Mouse (Mus musculus): Measurements from ENCODE around the gene Pik3r6. TPM values are rescaled to one million over a fixed set of nuclear protein-coding genes. Genes with fewer than 3 reads are reported as not detected.

Gene Pik3r6
- total RNA-seq, 2 experiments from 2014 or later: 4.7 to 5.0 TPM

- DNase-seq (ENCODE audit: low spot score in 2 of 2): no peak
These were observed 16.7 kb upstream of the Pik3r6 start for GRCm38 (mm10) chr11:68486093-68486492.

- no peak for DNase-seq (ENCODE audit: low spot score in 2 of 2)
These were observed 15.1 kb upstream of the Pik3r6 start for GRCm38 (mm10) chr11:68487720-68488119.

DNA sequence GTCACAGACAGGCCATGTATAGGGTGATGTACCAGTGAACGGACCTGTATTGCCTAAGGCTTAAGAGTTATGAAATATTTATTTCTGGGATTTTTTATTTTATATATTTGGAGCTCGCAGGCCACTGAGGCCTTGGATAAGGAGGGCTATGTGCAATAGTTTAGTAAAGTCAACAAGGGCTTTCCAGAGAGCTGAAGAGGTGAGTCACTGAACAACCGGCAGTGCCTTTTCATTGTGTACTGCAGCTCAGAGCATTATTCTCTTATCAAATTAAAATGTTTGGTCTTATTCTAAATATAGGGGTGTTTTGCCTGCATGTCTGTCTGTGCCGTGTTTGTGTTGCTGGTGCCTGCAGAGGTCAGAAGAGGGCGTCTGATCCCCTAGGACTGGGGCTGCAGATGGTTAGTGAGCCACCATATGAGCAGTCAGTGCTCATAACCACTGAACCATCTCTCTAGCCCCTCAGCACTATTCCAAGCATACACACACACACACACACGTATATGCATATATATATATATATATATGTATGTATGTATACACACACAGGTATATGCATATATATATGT, 14.5 kb upstream of the Pik3r6 start:
- DNase-seq (ENCODE audit: low spot score in 2 of 2): no peak

GRCm38 (mm10) chr11:68489236-68489635, 13.6 kb upstream of the Pik3r6 start:
- no peak for DNase-seq (ENCODE audit: low spot score in 2 of 2)

DNA sequence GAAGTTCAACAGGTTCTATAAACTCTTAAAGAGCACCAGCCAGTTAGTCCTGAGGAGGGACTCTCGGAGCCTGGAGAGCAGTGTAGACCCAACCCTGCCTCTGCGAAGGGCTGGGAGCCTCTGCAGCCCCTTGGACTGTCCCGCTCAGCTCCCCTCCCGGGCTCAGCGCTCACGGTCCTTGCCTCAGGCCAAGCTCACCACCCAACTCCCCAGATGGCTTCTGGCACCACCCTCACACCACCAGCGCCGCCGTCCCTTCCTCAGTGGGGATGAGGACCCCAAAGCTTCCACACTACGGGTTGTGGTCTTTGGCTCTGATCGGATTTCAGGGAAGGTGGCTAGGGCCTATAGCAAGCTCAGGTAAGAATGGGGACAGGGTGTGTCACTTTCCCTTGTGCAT, 10.2 kb upstream of the Pik3r6 start:
- DNase-seq (ENCODE audit: low spot score in 2 of 2): no peak

DNA sequence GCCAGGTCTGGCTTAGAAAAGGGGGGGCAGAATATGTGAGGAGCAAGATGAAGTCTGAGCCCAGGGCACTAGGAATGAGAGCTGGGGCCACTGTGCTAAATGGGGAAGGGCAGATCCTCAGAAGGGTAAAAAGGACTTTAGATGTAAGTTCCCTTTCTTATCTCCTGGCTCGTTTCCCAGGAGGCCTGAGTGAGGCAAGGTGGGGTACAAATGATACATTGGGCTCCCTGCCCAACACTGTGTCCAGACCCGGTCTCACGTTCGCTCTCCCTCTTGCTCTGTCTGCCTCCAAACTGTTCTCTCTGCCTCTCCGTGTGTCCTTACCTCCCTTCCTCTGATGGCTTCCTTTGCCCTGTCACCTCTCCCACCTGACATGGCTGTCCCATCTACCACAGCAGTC, 9.1 kb upstream of the Pik3r6 start:
- DNase-seq (ENCODE audit: low spot score in 2 of 2): no peak

DNA sequence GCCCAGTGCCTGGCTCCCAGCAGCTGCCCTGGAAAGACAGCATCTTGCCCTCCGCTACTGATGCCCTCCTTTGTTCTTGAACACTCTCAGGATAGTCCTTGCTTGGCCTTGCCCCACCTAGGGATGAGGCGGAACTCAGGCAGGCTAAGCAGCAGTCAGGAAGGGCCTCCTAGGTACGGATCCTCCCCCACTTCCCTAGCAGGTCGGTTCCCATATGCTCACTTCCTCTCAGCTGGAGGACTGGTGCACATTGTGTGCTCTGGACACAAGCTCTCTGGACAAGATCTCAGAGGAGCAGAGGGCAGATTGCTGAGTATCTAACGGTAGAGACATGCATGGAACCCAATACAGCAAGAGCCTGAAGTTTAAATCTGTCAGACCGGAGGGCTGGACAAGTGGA, 5.7 kb upstream of the Pik3r6 start:
- DNase-seq (ENCODE audit: low spot score in 2 of 2): no peak

DNA sequence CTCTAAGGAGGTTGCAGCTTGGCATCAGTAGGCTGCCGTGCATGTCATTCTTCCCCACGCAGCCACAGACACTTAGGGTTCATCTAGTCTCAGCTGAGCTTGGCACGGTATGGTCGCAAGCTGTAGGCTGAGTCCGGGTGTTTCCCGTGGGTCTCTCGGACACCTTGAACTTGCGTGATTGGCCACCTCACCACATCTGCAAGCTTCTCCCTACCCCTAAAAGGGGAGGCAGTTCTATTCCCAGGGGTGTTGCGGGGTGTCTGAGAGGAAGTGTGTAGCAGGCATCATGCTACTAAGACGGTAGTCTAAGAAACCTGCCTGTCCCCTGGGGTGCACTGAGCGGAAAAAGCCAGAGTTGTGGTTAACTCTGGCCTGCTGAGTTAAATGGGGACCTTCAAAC, 4.3 kb upstream of the Pik3r6 start:
- DNase-seq (ENCODE audit: low spot score in 2 of 2): no peak

DNA sequence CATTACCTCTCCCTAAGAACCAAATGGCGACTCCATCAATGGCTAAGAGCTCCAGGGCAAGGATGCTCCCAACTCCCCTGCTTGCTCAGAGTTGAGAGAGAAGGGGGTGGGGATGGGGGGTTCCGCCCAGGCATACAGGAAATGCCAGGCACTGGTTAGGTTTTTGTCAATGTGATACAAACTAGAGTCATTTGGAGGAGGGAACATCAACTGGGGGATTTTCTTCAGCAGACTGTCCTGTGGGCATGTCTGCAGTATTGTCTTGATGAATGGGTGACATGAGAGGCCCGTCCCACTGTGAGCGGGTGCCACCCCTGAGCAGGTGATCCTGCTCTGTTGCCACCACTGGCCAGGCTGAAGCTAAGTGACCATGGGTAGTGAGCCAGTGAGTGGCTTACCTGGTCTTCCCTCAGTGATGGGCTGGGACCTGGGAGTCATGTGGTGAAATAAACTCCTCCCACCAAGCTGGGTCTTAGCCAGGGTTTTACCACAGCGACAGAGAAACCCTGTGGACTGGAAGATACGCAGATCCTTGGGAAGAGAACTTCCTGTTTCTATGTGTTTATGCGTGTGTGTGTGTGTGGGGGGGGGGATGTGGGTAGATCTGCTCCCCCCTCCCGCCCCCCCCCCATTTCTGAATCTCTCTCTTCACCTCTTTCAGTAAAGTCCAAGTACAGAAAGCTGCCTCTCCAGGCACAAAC, 3.7 kb upstream of the Pik3r6 start:
- DNase-seq (ENCODE audit: low spot score in 2 of 2): no peak

GRCm38 (mm10) chr11:68500949-68501350, 1.9 kb upstream of the Pik3r6 start:
- DNase-seq (ENCODE audit: low spot score in 2 of 2): no peak

GRCm38 (mm10) chr11:68502408-68502807, 411 bp upstream of the Pik3r6 start:
- no peak for DNase-seq (ENCODE audit: low spot score in 2 of 2)

GRCm38 (mm10) chr11:68504913-68505312, 2.1 kb downstream of the Pik3r6 start:
- no peak for DNase-seq (ENCODE audit: low spot score in 2 of 2)

DNA sequence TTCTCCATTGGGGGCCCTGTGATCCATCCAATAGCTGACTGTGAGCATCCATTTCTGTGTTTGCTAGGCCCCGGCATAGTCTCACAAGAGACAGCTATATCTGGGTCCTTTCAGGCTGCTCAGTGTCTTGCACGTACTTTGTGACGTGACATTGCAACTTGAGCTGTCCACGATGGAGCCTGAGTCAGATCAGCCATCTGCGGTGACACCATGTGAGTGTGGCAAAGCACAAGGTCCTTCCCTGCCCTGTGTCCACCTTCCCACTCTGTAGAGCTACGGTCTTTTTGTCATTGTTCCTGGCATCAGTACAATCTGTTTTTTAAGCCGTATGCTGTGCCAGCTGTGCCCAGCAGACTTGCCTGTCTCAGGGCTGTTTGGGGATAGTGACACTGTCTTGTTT, 4.4 kb downstream of the Pik3r6 start:
- no peak for DNase-seq (ENCODE audit: low spot score in 2 of 2)

DNA sequence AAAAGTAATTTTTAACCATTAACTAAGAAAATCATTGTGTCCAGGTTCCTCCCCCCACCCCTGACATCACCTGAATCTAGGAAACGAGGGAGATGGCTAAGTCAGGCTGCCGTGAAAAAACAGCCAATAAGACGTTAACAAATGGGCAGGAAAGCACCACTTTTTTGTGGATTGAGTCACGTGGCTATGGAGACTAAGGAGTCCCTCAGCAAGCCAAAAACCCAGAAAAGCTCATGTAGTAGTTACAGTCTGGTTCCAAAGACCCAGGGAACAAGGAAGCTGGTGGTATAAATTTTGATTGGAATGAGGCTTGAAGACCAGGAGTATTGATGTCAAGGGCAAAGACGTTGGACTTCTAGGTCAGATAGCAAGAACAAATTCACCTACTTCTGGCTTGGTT, 5.8 kb downstream of the Pik3r6 start:
- DNase-seq (ENCODE audit: low spot score in 2 of 2): no peak

- no peak for DNase-seq (ENCODE audit: low spot score in 2 of 2)
These were observed 6.4 kb downstream of the Pik3r6 start for GRCm38 (mm10) chr11:68509194-68509593.

DNA sequence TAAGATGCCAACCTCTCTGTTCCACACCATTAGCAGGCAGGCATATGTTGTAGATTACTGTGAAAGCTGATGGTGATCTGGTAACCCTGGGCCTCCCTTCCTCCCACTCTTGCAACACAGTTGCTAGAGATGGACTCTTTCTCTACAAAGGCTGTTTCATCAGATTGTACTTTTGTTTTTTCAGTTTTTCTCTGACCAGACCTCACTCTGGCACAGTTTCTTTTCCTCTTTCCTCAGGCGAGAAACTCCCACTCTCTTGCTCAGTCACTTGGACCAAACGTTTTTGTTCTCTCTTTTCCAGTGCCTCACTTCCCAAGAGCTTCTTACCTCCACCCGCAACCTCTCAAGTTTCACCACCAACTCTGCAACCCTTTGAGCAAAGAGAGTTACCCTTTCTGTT, 11.2 kb downstream of the Pik3r6 start:
- no peak for DNase-seq (ENCODE audit: low spot score in 2 of 2)

DNA sequence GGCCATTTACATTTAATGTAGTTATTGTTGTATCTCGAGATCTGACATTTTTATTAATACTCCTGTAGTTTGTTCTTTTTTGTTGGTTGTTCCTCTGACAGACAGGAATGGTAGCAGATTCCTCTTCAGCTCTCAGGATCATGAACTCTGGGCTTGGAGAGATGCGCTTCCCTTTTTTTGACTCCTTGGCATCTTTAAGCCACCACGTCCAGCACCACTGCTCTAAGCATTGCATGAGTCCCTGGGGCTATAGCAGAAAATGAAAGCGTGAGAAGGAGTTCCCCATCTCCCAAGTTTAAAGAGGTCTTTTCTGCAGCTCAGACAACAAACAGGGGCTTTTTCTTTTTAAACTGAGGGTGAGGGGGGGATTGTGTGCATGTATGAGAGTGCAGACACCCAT, 16.5 kb downstream of the Pik3r6 start:
- no peak for DNase-seq (ENCODE audit: low spot score in 2 of 2)

GRCm38 (mm10) chr11:68519815-68520214, 17.0 kb downstream of the Pik3r6 start:
- no peak for DNase-seq (ENCODE audit: low spot score in 2 of 2)

- DNase-seq (ENCODE audit: low spot score in 2 of 2): no peak
These were observed 17.6 kb downstream of the Pik3r6 start for GRCm38 (mm10) chr11:68520439-68520838.

GRCm38 (mm10) chr11:68521352-68521751, 18.5 kb downstream of the Pik3r6 start:
- no peak for DNase-seq (ENCODE audit: low spot score in 2 of 2)

- DNase-seq (ENCODE audit: low spot score in 2 of 2): no peak
These were observed 23.6 kb downstream of the Pik3r6 start for GRCm38 (mm10) chr11:68526441-68526840.

DNA sequence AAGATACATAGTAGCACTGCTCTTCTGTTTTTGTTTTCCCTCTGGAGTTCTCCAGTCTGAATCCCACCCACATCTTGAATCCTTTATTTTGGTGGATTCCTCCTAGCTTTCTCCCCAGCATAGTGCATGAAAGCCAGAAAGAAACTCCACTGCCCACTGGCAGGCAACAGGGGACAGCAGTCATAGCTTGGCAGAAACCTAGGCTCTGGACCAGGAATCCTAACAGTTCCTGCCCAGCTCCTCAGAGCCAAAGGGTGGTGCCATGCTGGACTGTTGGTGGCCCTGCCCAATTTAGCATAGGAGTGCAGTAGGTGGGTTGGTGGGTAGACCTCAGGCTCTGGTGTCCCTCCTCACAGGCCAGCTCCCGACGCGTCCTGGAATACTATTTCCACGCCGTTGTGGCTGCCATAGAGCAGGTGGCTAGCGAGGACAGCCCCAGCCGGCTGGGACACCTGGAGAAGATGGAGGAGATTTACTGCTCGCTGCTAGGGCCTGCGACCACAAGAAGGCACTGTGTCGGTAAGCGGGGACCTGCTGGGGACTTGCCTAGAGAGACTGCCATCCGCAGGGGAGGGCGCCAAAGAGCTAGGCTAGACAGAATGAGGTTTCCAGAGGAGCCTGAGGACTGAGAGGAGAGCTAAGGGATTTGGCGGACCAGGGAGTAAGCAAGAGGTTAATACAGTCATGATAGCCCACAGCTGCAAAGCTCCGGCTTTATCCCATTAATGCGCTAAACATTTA, 28.4 kb downstream of the Pik3r6 start:
- DNase-seq (ENCODE audit: low spot score in 2 of 2): peak in 1 of 2 experiments; percentile 17
